Mouse (Mus musculus): ENCODE measurements around the gene Olfr1312.
"Not testable (repeated sequence)": the region's sequence is repeated elsewhere in the genome, so short reads cannot be mapped to it uniquely, and the experiment has no call there.

The Olfr1312 gene

GRCm38 (mm10) chr2:112050138-112050537 is at the start of gene Olfr1312:
Gene Olfr1312, minus strand, starts transcription at chr2:112050238.
- DNase-seq (ENCODE audit: extremely low spot score, low read depth, low spot score) = no peak

- no peak for DNase-seq (ENCODE audit: extremely low spot score, low read depth, low spot score)
Measured at GRCm38 (mm10) chr2:112096681-112097080, 46.6 kb upstream of the Olfr1312 start, which contains the start of gene Olfr1314. Gene Olfr1314, minus strand, starts transcription at chr2:112096781.

- no peak for DNase-seq (ENCODE audit: extremely low spot score, low read depth, low spot score)
Measured at GRCm38 (mm10) chr2:112077743-112078142, 27.7 kb upstream of the Olfr1312 start, which contains the start of gene Olfr1313. Gene Olfr1313, minus strand, starts transcription at chr2:112077843.

GRCm38 (mm10) chr2:112026971-112027370 is 23.1 kb downstream of the Olfr1312 start:
- not testable (repeated sequence) for DNase-seq (ENCODE audit: extremely low spot score, low read depth, low spot score)

GRCm38 (mm10) chr2:112024312-112024711 is 25.7 kb downstream of the Olfr1312 start, which contains the start of gene Olfr1311:
Gene Olfr1311, minus strand, starts transcription at chr2:112024412.
- DNase-seq (ENCODE audit: extremely low spot score, low read depth, low spot score) = no peak

GRCm38 (mm10) chr2:112014900-112015299 is 35.1 kb downstream of the Olfr1312 start:
- DNase-seq (ENCODE audit: extremely low spot score, low read depth, low spot score) = no peak

- no peak for DNase-seq (ENCODE audit: extremely low spot score, low read depth, low spot score)
Measured at GRCm38 (mm10) chr2:112012608-112013007, 37.4 kb downstream of the Olfr1312 start, which contains the start of gene Olfr1310. Gene Olfr1310, minus strand, starts transcription at chr2:112012708.

GRCm38 (mm10) chr2:111990181-111990580 is 59.9 kb downstream of the Olfr1312 start, which contains the start of gene Olfr1309:
Gene Olfr1309, minus strand, starts transcription at chr2:111990281.
- DNase-seq (ENCODE audit: extremely low spot score, low read depth, low spot score) = no peak
